Mouse (Mus musculus) lung, postnatal 25 days (tissue): ENCODE measurements around the gene Exoc3l4.

Experiments used
- DNase-seq: peaks from one replicate; pipeline ENCODE4 v3.0.0; 2022; ENCODE audit warnings: low spot score

Exoc3l4 gene

GRCm38 (mm10) chr12:111416921-111417779, at the start of gene Exoc3l4:
Gene Exoc3l4 (plus strand): TSS chr12:111417017.
- no peak for DNase-seq

GRCm38 (mm10) chr12:111367065-111367464, 49.8 kb upstream of the Exoc3l4 start:
- DNase-seq, result no peak

- peak; percentile 64 for DNase-seq
These were observed 46.6 kb upstream of the Exoc3l4 start for GRCm38 (mm10) chr12:111370249-111370648.

- DNase-seq, result no peak
These were observed 44.9 kb upstream of the Exoc3l4 start for GRCm38 (mm10) chr12:111371905-111372304.

GRCm38 (mm10) chr12:111373411-111373810, 43.4 kb upstream of the Exoc3l4 start:
- no peak for DNase-seq

GRCm38 (mm10) chr12:111374727-111375126, 42.1 kb upstream of the Exoc3l4 start:
- no peak for DNase-seq

GRCm38 (mm10) chr12:111375559-111375958, 41.3 kb upstream of the Exoc3l4 start:
- DNase-seq, result no peak

- no peak for DNase-seq
These were observed 40.8 kb upstream of the Exoc3l4 start for GRCm38 (mm10) chr12:111376053-111376452.

GRCm38 (mm10) chr12:111376826-111377331, 39.9 kb upstream of the Exoc3l4 start:
- peak; percentile 75 for DNase-seq

- peak; percentile 93 for DNase-seq
These were observed 39.3 kb upstream of the Exoc3l4 start, which contains the start of gene Cdc42bpb for GRCm38 (mm10) chr12:111377376-111377973. Gene Cdc42bpb (minus strand): TSS chr12:111377718.

- no peak for DNase-seq
These were observed 38.8 kb upstream of the Exoc3l4 start for GRCm38 (mm10) chr12:111377986-111378490.

- no peak for DNase-seq
These were observed 38.0 kb upstream of the Exoc3l4 start for GRCm38 (mm10) chr12:111378812-111379211.

GRCm38 (mm10) chr12:111385883-111386641, 30.8 kb upstream of the Exoc3l4 start:
- no peak for DNase-seq

GRCm38 (mm10) chr12:111386642-111387120, 30.1 kb upstream of the Exoc3l4 start:
- DNase-seq, result peak; percentile 89

- no peak for DNase-seq
These were observed 29.7 kb upstream of the Exoc3l4 start for GRCm38 (mm10) chr12:111387146-111387545.

GRCm38 (mm10) chr12:111394008-111394407, 22.8 kb upstream of the Exoc3l4 start:
- no peak for DNase-seq

- no peak for DNase-seq
These were observed 19.8 kb upstream of the Exoc3l4 start for GRCm38 (mm10) chr12:111396997-111397396.

- DNase-seq, result peak; percentile 79
These were observed 15.2 kb upstream of the Exoc3l4 start for GRCm38 (mm10) chr12:111401454-111402184.

- no peak for DNase-seq
These were observed 11.9 kb upstream of the Exoc3l4 start for GRCm38 (mm10) chr12:111404880-111405279.

GRCm38 (mm10) chr12:111406622-111407021, 10.2 kb upstream of the Exoc3l4 start, which contains the start of gene Lbhd2:
Gene Lbhd2 (plus strand): TSS chr12:111406809.
- no peak for DNase-seq

- DNase-seq, result no peak
These were observed 7.2 kb upstream of the Exoc3l4 start for GRCm38 (mm10) chr12:111409583-111409982.
